Mouse (Mus musculus): Measurements from ENCODE around the gene Retreg3. TPM values are rescaled to one million over a fixed set of nuclear protein-coding genes. Genes with fewer than 3 reads are reported as not detected.
"Not testable (repeated sequence)": the region's sequence is repeated elsewhere in the genome, so short reads cannot be mapped to it uniquely, and the experiment has no call there.

Gene Retreg3
- 10 to 100 TPM; 32.1 to 32.3 TPM for total RNA-seq (2021)

- DNase-seq, result peak; percentile 99
Measured at GRCm38 (mm10) chr11:101119761-101120544, at the start of gene Retreg3, which contains the start of gene Tubg1. TSS of gene Retreg3 (minus strand) at chr11:101119893. TSS of gene Tubg1 (plus strand) at chr11:101119938.

- DNase-seq, result no peak
Measured at GRCm38 (mm10) chr11:101168301-101168980, 48.7 kb upstream of the Retreg3 start.

GRCm38 (mm10) chr11:101167963-101168300, 48.2 kb upstream of the Retreg3 start:
- DNase-seq, result no peak

GRCm38 (mm10) chr11:101167211-101167962, 47.7 kb upstream of the Retreg3 start:
- no peak for DNase-seq

GRCm38 (mm10) chr11:101166357-101166756, 46.7 kb upstream of the Retreg3 start:
- DNase-seq, result no peak

GRCm38 (mm10) chr11:101164677-101165580, 45.2 kb upstream of the Retreg3 start:
- no peak for DNase-seq

GRCm38 (mm10) chr11:101164351-101164665, 44.6 kb upstream of the Retreg3 start:
- no peak for DNase-seq

- no peak for DNase-seq
Measured at GRCm38 (mm10) chr11:101163476-101164350, 44.0 kb upstream of the Retreg3 start.

GRCm38 (mm10) chr11:101162772-101163171, 43.1 kb upstream of the Retreg3 start:
- DNase-seq, result peak; percentile 65

GRCm38 (mm10) chr11:101162301-101162700, 42.6 kb upstream of the Retreg3 start:
- no peak for DNase-seq

- no peak for DNase-seq
Measured at GRCm38 (mm10) chr11:101161551-101161950, 41.9 kb upstream of the Retreg3 start.

- not testable (repeated sequence) for DNase-seq
Measured at GRCm38 (mm10) chr11:101160981-101161505, 41.4 kb upstream of the Retreg3 start.

- DNase-seq, result not testable (repeated sequence)
Measured at GRCm38 (mm10) chr11:101160151-101160550, 40.5 kb upstream of the Retreg3 start.

GRCm38 (mm10) chr11:101155728-101156371, 36.2 kb upstream of the Retreg3 start, which contains the start of gene Tubg2:
TSS of gene Tubg2 (plus strand) at chr11:101155907.
- peak; percentile 61 for DNase-seq

GRCm38 (mm10) chr11:101155151-101155550, 35.5 kb upstream of the Retreg3 start:
- DNase-seq, result no peak

- no peak for DNase-seq
Measured at GRCm38 (mm10) chr11:101154648-101155047, 35.0 kb upstream of the Retreg3 start.

GRCm38 (mm10) chr11:101152825-101153224, 33.1 kb upstream of the Retreg3 start:
- DNase-seq, result no peak

GRCm38 (mm10) chr11:101151063-101151462, 31.4 kb upstream of the Retreg3 start:
- no peak for DNase-seq

- DNase-seq, result peak; percentile 58
Measured at GRCm38 (mm10) chr11:101149178-101150105, 29.7 kb upstream of the Retreg3 start.

All from heart, postnatal 4 days (tissue).